Mouse (Mus musculus) megakaryocyte, embryonic 14.5 days (primary cell): ENCODE data around the gene Iffo1. TPM values are rescaled to one million over a fixed set of nuclear protein-coding genes. Genes with fewer than 3 reads are reported as not detected.

Experiments
- H3K27me3 ChIP-seq: replicated peaks from 2 replicates; pipeline ENCODE3; 2012; ENCODE audit warnings: inconsistent platforms
- H3K36me3 ChIP-seq: replicated peaks from 2 replicates; pipeline ENCODE3; 2012; ENCODE audit warnings: low read length, inconsistent platforms, mixed read lengths
- H3K4me1 ChIP-seq: 2 replicates; pipeline ENCODE4 v1.6.1; 2012; ENCODE audit warnings: inconsistent platforms
- H3K4me3 ChIP-seq: replicated peaks from 2 replicates; pipeline ENCODE3; 2012; ENCODE audit warnings: moderate library complexity, mild to moderate bottlenecking, inconsistent platforms
- H3K9me3 ChIP-seq: 2 replicates; pipeline ENCODE4 v1.6.1; 2012; ENCODE audit warnings: inconsistent platforms
- FLI1 ChIP-seq: IDR thresholded peaks from 2 replicates; pipeline ENCODE4 v1.6.1; 2012; ENCODE audit warnings: low read length, inconsistent platforms, mixed read lengths
- GATA1 ChIP-seq: IDR thresholded peaks from 3 replicates; pipeline ENCODE4 v1.6.1; 2012; ENCODE audit warnings: mixed read lengths, low read length, inconsistent platforms, borderline replicate concordance
- polyA plus RNA-seq: library from polyadenylated mRNA; stranded (reverse); fragments of >175 nt; gene quantifications from 2 replicates; pipeline ENCODE4 v1.2.3, GENCODE M21; 2012; ENCODE audit warnings: low replicate concordance; ENCODE audit not compliant: insufficient read depth

Iffo1 gene
- polyA plus RNA-seq, 1 experiment = 20.6 TPM

DNA sequence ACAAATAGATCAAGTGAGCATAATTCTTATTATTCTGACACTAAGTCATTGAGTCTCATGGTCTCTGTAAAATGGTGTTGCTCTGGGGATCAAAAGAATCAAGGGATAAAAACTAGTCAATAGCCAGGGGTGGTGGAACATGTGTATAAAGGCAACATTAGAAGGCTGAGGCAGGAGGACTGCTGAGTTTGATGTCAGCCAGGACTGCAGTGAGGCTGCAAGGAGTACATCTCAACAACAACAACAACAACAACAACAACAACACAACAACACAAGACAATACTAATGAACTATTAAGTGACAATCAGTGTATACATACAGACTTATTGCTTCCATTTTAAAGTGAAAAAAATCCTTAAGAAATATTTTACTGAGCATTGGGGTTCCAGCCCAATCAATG is 45.8 kb downstream of the Iffo1 start:
- Histone ChIP-seq H3K4me3 (peak overlapping the region; percentile 99), H3K36me3 (peaks cover 57% of the 10 kb centered on the region), H3K9me3 (no peaks in the 10 kb centered on the region), H3K27me3 (no peaks in the 10 kb centered on the region), H3K4me1 (peaks cover 34% of the 10 kb centered on the region)
- TF ChIP-seq FLI1 (no peak), GATA1 (no peak)

DNA sequence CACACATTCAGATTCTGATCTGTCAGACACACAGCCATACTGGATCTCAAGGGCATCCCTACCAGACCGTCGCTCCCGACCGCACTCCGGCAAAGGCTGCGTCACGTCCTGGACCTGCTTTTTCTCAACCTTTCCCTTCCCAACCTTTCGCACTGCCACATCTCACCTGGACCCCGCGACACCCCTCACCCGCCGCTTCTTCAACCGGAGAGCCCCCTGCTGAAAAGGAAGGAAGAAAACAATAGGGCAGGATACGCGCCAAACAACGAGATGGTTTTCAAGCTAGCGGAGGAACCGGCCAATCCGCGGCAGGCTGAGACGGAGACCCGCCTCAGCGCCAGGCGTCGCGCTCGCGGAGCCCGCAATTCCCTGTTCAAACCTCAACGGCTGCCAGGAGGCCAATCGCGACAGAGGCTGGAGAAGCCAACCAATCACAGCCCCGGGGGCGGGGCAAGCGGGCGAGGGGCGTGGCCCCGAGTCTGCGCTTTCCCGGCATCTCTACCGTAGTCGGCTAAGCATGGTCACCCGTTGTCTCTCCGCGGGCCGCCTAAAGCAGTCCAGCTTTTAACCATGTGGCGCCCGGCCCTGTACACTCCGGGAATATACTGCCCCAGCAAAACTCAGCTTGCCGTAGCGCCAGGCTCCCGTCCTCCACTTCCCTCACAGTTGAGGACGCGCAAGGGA is 46.4 kb downstream of the Iffo1 start, which contains the start of the genes Ncapd2 and Mrpl51:
Gene Ncapd2 (minus strand): TSS at position 370 of the 684 bp plus-strand sequence.
Gene Mrpl51 (plus strand): TSS at position 470 of the 684 bp plus-strand sequence.
- peaks cover 57% of the 10 kb centered on the region for H3K36me3 ChIP-seq
- peaks cover 35% of the 10 kb centered on the region for H3K4me1 ChIP-seq
- TF ChIP-seq FLI1 = no peak
- TF ChIP-seq GATA1 = no peak
- H3K9me3 ChIP-seq = no peaks in the 10 kb centered on the region
- H3K4me3 ChIP-seq = peak within 1 kb of the TSS; percentile 99
- H3K27me3 ChIP-seq = no peaks in the 10 kb centered on the region

DNA sequence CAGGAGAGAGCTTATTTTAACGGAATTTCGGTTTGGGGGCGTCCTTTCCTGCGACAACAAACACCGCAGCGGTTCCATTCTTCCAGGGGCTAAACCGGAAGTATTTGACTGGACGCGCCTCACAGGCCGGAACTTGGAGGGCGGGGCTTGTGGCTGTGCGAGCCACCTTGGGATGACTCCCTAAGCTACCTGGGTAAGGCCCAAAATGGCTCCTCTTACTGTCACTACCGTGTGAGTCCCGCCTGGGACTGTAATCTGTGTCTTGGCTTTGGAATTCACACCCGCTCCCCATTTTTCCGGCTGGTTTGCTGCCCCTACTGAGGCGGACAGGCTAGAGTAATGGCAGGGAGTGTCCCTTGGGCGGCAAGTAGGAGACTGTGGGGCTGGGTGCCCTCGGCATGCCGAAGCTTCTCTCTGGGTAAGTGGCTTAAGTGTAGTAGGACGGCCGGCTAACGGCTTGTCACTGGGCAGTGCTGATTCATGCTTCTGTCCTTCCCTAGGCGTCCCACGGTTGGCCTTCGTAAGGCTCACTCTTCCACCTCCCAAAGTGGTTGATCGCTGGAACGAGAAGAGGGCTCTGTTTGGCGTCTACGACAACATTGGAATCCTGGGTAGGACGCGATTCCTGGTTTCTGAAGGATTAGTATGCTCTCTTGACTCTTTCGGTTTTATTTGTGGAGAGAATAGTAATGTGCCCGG is 47.1 kb downstream of the Iffo1 start:
- Histone ChIP-seq H3K27me3 (no peaks in the 10 kb centered on the region), H3K4me1 (peaks cover 33% of the 10 kb centered on the region), H3K9me3 (no peaks in the 10 kb centered on the region), H3K4me3 (peak overlapping the region; percentile 99), H3K36me3 (peaks cover 53% of the 10 kb centered on the region)
- TF ChIP-seq GATA1 (no peak), FLI1 (no peak)

DNA sequence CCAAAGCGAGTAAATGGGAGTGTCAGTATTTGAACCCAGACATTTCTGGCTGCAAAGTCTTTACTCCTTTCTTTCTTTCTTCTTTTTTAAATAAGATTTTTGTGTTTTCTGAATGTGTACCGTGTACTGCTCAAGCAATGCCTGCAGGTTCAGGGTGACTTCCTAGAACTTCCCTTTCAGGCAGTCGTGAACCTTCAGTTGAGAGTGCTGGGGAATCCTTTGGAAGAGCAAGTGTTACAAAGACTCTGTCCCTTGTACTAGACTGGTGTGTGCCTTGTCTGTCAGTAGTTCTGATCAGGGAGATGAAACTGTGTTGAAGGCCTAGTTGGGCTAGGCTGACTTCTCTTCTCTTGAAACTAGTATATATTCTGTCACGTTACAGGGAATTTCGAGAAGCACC is 47.8 kb downstream of the Iffo1 start:
- Histone ChIP-seq H3K36me3 (peaks cover 47% of the 10 kb centered on the region), H3K27me3 (no peaks in the 10 kb centered on the region), H3K9me3 (no peaks in the 10 kb centered on the region), H3K4me1 (peaks cover 27% of the 10 kb centered on the region), H3K4me3 (peak overlapping the region; percentile 99)
- TF ChIP-seq FLI1 = no peak
- TF ChIP-seq GATA1 = no peak

DNA sequence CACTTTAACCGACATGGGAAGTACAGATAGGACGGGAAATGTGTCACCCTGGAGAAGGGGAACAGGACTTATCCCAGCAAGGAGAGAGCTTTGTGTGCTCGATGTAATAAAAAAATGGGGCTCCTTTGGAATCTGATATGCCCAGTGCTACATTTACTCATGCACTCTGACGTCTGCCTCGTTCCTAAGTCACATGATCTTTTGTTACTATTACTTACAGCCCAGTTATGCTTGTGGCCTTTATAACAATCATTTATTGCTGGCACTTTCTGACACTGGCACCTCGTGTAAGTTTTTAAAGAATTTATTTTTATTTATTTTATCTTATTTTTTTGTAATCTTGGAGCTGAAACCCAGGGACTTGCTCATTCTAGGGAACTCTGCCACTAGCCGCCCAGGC is 48.3 kb downstream of the Iffo1 start:
- TF ChIP-seq GATA1 (no peak), FLI1 (no peak)
- Histone ChIP-seq H3K36me3 (peaks cover 44% of the 10 kb centered on the region), H3K27me3 (no peaks in the 10 kb centered on the region), H3K9me3 (no peaks in the 10 kb centered on the region), H3K4me3 (peak overlapping the region; percentile 84), H3K4me1 (peaks cover 27% of the 10 kb centered on the region)

DNA sequence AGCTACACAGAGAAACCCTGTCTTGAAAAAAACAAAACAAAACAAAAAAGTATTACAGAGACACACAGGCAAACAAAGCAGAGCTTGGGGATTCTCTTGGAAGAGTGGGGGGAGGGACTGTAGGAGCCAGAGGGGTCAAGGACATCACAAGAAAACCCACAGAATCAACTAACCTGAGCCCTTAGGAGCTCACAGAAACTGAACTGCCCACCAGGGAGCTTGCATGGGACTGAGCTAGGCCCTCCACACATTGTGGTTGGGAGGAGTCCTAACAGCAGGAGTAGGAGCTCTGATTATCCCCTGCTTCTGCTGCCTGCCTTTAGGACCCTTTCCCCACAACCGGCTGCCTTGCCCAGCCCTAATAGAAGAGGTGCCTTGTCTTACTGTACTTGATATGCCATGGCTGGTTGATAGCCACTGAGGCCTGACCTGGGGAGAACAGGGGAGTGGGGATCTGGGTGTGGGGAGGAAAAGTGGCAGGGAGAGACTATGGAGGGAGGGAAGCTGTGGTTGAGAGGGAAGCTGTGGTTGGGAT is 50.6 kb downstream of the Iffo1 start:
- TF ChIP-seq FLI1 (no peak), GATA1 (no peak)

DNA sequence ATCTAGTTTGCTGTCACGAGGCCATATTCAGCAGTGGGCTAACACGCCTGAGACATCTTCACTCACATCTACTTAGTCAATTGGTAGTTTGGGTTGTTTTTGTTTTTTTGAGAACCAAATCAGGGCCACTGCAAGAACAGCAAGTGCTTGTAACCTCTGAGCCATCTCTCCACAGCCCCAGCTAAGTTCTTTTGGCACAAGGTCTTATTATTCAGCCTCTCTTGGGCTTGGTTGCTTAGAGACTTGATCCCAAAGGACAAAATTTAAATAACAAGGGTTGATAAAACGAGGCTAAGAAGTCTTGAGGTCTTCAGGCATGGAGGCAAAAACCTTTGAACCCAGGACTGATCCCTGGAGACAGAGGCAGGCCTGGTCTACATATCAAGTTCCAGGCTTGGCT is 51.3 kb downstream of the Iffo1 start:
- no peaks in the 10 kb centered on the region for H3K9me3 ChIP-seq

More for the DNA sequence above, 50.6 kb downstream of the Iffo1 start:
- peaks cover 31% of the 10 kb centered on the region for H3K36me3 ChIP-seq
- peaks cover 20% of the 10 kb centered on the region for H3K4me1 ChIP-seq
- H3K4me3 ChIP-seq = no peak overlapping the region
- H3K27me3 ChIP-seq = no peaks in the 10 kb centered on the region
- no peaks in the 10 kb centered on the region for H3K9me3 ChIP-seq

DNA sequence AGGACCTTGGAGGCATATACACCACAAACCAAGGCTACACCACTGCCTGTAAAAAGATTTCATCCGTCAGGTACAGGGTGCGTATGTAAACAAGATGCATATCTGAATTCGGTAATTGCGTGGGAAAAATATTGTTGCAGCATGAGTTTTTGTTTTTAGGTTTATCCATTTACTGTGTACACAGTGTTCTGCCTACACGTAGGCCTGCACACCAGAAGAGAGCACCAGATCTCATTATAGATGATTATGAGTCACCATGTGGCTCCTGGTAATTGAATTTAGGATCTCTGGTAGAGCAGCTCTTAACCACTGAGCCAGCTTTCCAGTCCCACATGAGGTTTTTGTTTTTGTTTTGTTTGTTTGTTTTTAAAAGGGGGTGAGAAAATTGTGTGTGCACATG is 52.1 kb downstream of the Iffo1 start:
- Histone ChIP-seq H3K4me3 (no peak overlapping the region), H3K9me3 (no peaks in the 10 kb centered on the region), H3K27me3 (no peaks in the 10 kb centered on the region), H3K4me1 (peaks cover 17% of the 10 kb centered on the region), H3K36me3 (peaks cover 31% of the 10 kb centered on the region)
- TF ChIP-seq FLI1 = no peak
- no peak for TF ChIP-seq GATA1

More for the DNA sequence above, 51.3 kb downstream of the Iffo1 start:
- TF ChIP-seq FLI1 (no peak), GATA1 (no peak)
- Histone ChIP-seq H3K27me3 (no peaks in the 10 kb centered on the region), H3K36me3 (peaks cover 31% of the 10 kb centered on the region), H3K4me1 (peaks cover 17% of the 10 kb centered on the region), H3K4me3 (no peak overlapping the region)

DNA sequence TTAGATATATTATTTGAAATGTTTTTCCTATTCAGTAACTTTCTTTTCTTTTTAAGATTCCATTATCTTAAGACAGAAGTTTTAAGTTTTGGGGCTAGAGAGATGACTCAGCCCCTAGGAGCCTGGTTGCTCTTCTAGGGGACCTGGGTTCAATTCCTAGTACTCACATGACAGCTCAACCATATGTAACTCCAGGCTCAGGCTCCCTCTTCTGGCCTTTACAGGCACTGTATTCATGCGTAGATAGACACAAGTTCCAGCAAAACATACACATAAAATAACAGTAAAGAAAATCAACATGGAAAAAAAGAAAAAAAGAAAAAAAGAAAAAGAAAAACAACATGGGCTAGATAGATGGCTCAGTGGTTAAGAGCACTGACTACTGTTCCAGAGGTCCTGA is 65.4 kb downstream of the Iffo1 start:
- Histone ChIP-seq H3K4me3 (no peak overlapping the region), H3K9me3 (peaks cover 7% of the 10 kb centered on the region), H3K4me1 (peaks cover 10% of the 10 kb centered on the region), H3K27me3 (peaks cover 2% of the 10 kb centered on the region), H3K36me3 (no peaks in the 10 kb centered on the region)
- TF ChIP-seq GATA1 = no peak
- TF ChIP-seq FLI1 = no peak

Other genes starting within 250 kb of the Iffo1 start
- 0.62 TPM in 1 of 2 replicates, not detected in the other for gene Lag3, start 233.5 kb upstream of the Iffo1 start, polyA plus RNA-seq
- gene Ptms, start 225.1 kb upstream of the Iffo1 start, polyA plus RNA-seq = 330 and 450 TPM in 2 replicates
- gene Mlf2, start 213.9 kb upstream of the Iffo1 start, polyA plus RNA-seq = 183 and 362 TPM in 2 replicates
- 46.8 and 55.7 TPM in 2 replicates for gene Cops7a, start 179.7 kb upstream of the Iffo1 start, polyA plus RNA-seq
- 2.5 and 7.7 TPM in 2 replicates for gene Pianp, start 148.5 kb upstream of the Iffo1 start, polyA plus RNA-seq
- gene Zfp384, start 136.1 kb upstream of the Iffo1 start, polyA plus RNA-seq = 21.5 and 67.6 TPM in 2 replicates
- 16.8 and 17.7 TPM in 2 replicates for gene Ing4, start 105.5 kb upstream of the Iffo1 start, polyA plus RNA-seq
- gene Acrbp, start 95.6 kb upstream of the Iffo1 start, polyA plus RNA-seq = 8.7 and 11.3 TPM in 2 replicates
- 0.62 TPM in 1 of 2 replicates, not detected in the other for gene Lpar5, start 77.3 kb upstream of the Iffo1 start, polyA plus RNA-seq
- gene Chd4, start 49.3 kb upstream of the Iffo1 start, polyA plus RNA-seq = 41.8 and 90.6 TPM in 2 replicates
- gene Nop2, start 13.3 kb upstream of the Iffo1 start, polyA plus RNA-seq = 18.4 and 24.5 TPM in 2 replicates
- 5,967 and 19,384 TPM in 2 replicates for gene Gapdh, start 21.2 kb downstream of the Iffo1 start, polyA plus RNA-seq
- 92.0 and 141 TPM in 2 replicates for gene Ncapd2, start 46.5 kb downstream of the Iffo1 start, polyA plus RNA-seq
- 68.3 and 124 TPM in 2 replicates for gene Mrpl51, start 46.6 kb downstream of the Iffo1 start, polyA plus RNA-seq
- gene Vamp1, start 70.3 kb downstream of the Iffo1 start, polyA plus RNA-seq = 1.4 and 1.9 TPM in 2 replicates
- 4.5 and 6.0 TPM in 2 replicates for gene Tapbpl, start 86.6 kb downstream of the Iffo1 start, polyA plus RNA-seq
- 1.3 TPM in 1 of 2 replicates, not detected in the other for gene Cd27, start 91.8 kb downstream of the Iffo1 start, polyA plus RNA-seq
- not detected in 2 replicates for gene Tuba3a, start 140.8 kb downstream of the Iffo1 start, polyA plus RNA-seq
- gene Ltbr, start 168.6 kb downstream of the Iffo1 start, polyA plus RNA-seq = 41.9 and 48.8 TPM in 2 replicates
- 0.39 TPM in 1 of 2 replicates, not detected in the other for gene Scnn1a, start 175.4 kb downstream of the Iffo1 start, polyA plus RNA-seq
- 10.1 and 63.6 TPM in 2 replicates for gene Tnfrsf1a, start 204.1 kb downstream of the Iffo1 start, polyA plus RNA-seq
- 0.39 TPM in 1 of 2 replicates, not detected in the other for gene Plekhg6, start 235.6 kb downstream of the Iffo1 start, polyA plus RNA-seq